Mouse (Mus musculus) megakaryocyte progenitor cell, adult 5-6 weeks (primary cell): ENCODE measurements around the gene Xpo6. TPM values are rescaled to one million over a fixed set of nuclear protein-coding genes. Genes with fewer than 3 reads are reported as not detected.

Experiments
- ATAC-seq: replicated peaks from 2 replicates; pipeline ENCODE4 v1.8.0; 2016; ENCODE audit warnings: mild to moderate bottlenecking, moderate TSS enrichment, inconsistent platforms; ENCODE audit not compliant: poor library complexity
- total RNA-seq, 2 experiments: library from RNA; stranded (forward) in 1 of 2; stranded (reverse) in 1 of 2; fragments of 157-497, 149-512 nt in 1 of 2; fragments of 200-1000 nt in 1 of 2; gene quantifications; 2 replicates each; pipeline versions ENCODE4 v1.2.3 to v1.2.4; 2015 to 2017

Gene Xpo6
- total RNA-seq, 2 experiments from 2014 or later, result 38.4 to 124 TPM

GRCm38 (mm10) chr7:126134634-126135321, 65.5 kb downstream of the Xpo6 start:
- ATAC-seq, result peak; percentile 91

GRCm38 (mm10) chr7:126127673-126128072, 72.6 kb downstream of the Xpo6 start:
- no peak for ATAC-seq

- ATAC-seq, result peak; percentile 91
Observed at GRCm38 (mm10) chr7:126126502-126126901, 73.8 kb downstream of the Xpo6 start.

GRCm38 (mm10) chr7:126121533-126121932, 78.8 kb downstream of the Xpo6 start:
- no peak for ATAC-seq

GRCm38 (mm10) chr7:126119819-126120218, 80.5 kb downstream of the Xpo6 start:
- ATAC-seq, result no peak

- ATAC-seq, result no peak
Observed at GRCm38 (mm10) chr7:126113263-126113662, 87.0 kb downstream of the Xpo6 start.

- peak; percentile 23; the same call in 1 of the 2 replicates for ATAC-seq
Observed at GRCm38 (mm10) chr7:126111230-126111629, 89.1 kb downstream of the Xpo6 start.

- no peak for ATAC-seq
Observed at GRCm38 (mm10) chr7:126109898-126110297, 90.4 kb downstream of the Xpo6 start.

- ATAC-seq, result no peak
Observed at GRCm38 (mm10) chr7:126100440-126100839, 99.9 kb downstream of the Xpo6 start.

GRCm38 (mm10) chr7:126099835-126100234, 100.5 kb downstream of the Xpo6 start:
- ATAC-seq, result no peak

- ATAC-seq, result no peak
Observed at GRCm38 (mm10) chr7:126099163-126099775, 101.0 kb downstream of the Xpo6 start.

- peak; percentile 24; the same call in 1 of the 2 replicates for ATAC-seq
Observed at GRCm38 (mm10) chr7:126097219-126097915, 102.9 kb downstream of the Xpo6 start.

GRCm38 (mm10) chr7:126096596-126096995, 103.7 kb downstream of the Xpo6 start:
- no peak for ATAC-seq

GRCm38 (mm10) chr7:126094738-126095137, 105.6 kb downstream of the Xpo6 start:
- ATAC-seq, result no peak

- ATAC-seq, result no peak
Observed at GRCm38 (mm10) chr7:126093162-126093561, 107.1 kb downstream of the Xpo6 start.

- ATAC-seq, result peak; percentile 72
Observed at GRCm38 (mm10) chr7:126089782-126090181, 110.5 kb downstream of the Xpo6 start.

GRCm38 (mm10) chr7:126088155-126088554, 112.1 kb downstream of the Xpo6 start:
- ATAC-seq, result 0 out of 2 replicates have a peak, but pooled peaks have one; percentile 19

- ATAC-seq, result no peak
Observed at GRCm38 (mm10) chr7:126087602-126088001, 112.7 kb downstream of the Xpo6 start.

- ATAC-seq, result peak; percentile 62
Observed at GRCm38 (mm10) chr7:126086321-126086741, 114.0 kb downstream of the Xpo6 start.

GRCm38 (mm10) chr7:126085154-126085553, 115.1 kb downstream of the Xpo6 start:
- no peak for ATAC-seq

- ATAC-seq, result no peak
Observed at GRCm38 (mm10) chr7:126083980-126084348, 116.3 kb downstream of the Xpo6 start.
